Mouse (Mus musculus) cerebellum, adult 9-11 months (tissue): ENCODE measurements at regions not wholly inside any gene's neighbourhood (a gene's known extent, or its start where the extent isn't known, plus 50 kb on each side); places are given as distances from the start of the nearest gene placed in this dataset.
A peak's percentile ranks its signal among the peaks of the same experiment; 100 is the strongest.

Experiments
- DNase-seq: peaks from one replicate; pipeline ENCODE4 v3.0.0; 2022

GRCm38 (mm10) chrX:17965375-17965774 is 180.3 kb upstream of the Dusp21 start:
- peak; percentile 40 for DNase-seq

GRCm38 (mm10) chrX:18014361-18014760 is 131.3 kb upstream of the Dusp21 start:
- DNase-seq = no peak

- no peak for DNase-seq
These were observed 97.0 kb upstream of the Dusp21 start for GRCm38 (mm10) chrX:18048621-18049020.

GRCm38 (mm10) chrX:18081449-18081848 is 64.2 kb upstream of the Dusp21 start:
- peak; percentile 49 for DNase-seq

GRCm38 (mm10) chrX:18093274-18093673 is 52.4 kb upstream of the Dusp21 start:
- DNase-seq = no peak
